Mouse (Mus musculus) bone marrow macrophage, adult 2 months (primary cell): ENCODE data around the gene Cacna1a.

ENCODE experiments used
- CTCF ChIP-seq: IDR thresholded peaks from 2 replicates; pipeline ENCODE4 v1.5.1; 2012; ENCODE audit warnings: low read depth, mild to moderate bottlenecking, low read length, moderate library complexity
- POLR2A ChIP-seq: IDR thresholded peaks from 2 replicates; pipeline ENCODE4 v1.6.1; 2012; ENCODE audit warnings: mild to moderate bottlenecking, low read depth, low read length, borderline replicate concordance

DNA sequence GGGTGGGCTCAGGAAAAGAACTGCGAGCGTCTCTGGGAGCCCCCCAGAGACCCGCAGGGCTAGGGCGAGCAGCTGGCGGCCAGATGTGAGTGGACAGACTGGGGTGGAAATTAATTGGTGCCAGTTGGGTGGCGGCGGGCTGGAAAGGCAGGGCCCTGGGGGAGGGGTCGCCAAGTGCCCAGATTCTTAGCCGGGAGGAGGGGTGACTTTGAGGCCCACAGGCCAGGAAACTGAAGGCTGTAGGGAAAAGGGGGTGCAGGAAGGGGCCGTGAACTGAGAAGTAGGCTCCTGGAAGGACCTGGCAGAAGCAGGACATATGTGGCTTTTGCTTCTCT lies 267.9 kb downstream of the Cacna1a start:
- TF ChIP-seq CTCF (no peak), POLR2A (no peak)
